Mouse (Mus musculus): ENCODE results near the gene Cope. TPM values are rescaled to one million over a fixed set of nuclear protein-coding genes. Genes with fewer than 3 reads are reported as not detected.

The Cope gene
- polyA plus RNA-seq, 1 experiment = 129 TPM

- Histone ChIP-seq H3K4me1 (ENCODE audit: control insufficient read depth, insufficient read depth, low read length) (peaks cover 4% of the 10 kb centered on the region; the same call in 1 of the 2 replicates), H3K27ac (ENCODE audit: insufficient read depth, low read length) (no peak overlapping the region), H3K4me3 (ENCODE audit: insufficient read depth, low read length) (no peak overlapping the region)
- TF ChIP-seq CTCF (IDR thresholded peaks at IDR 0.05; ENCODE audit: borderline replicate concordance, insufficient read depth, low read length) (no peak), POLR2A (IDR thresholded peaks at IDR 0.05; ENCODE audit: low read depth, low read length) (no peak)
Observed at GRCm38 (mm10) chr8:70300881-70301280, 1.4 kb upstream of the Cope start.

GRCm38 (mm10) chr8:70302901-70303300 lies 583 bp downstream of the Cope start:
- TF ChIP-seq POLR2A (IDR thresholded peaks at IDR 0.05; ENCODE audit: low read depth, low read length) = no peak
- no peak for TF ChIP-seq CTCF (IDR thresholded peaks at IDR 0.05; ENCODE audit: borderline replicate concordance, insufficient read depth, low read length)
- Histone ChIP-seq H3K27ac (ENCODE audit: insufficient read depth, low read length) (peak overlapping the region; percentile 78), H3K4me1 (ENCODE audit: control insufficient read depth, insufficient read depth, low read length) (peaks cover 4% of the 10 kb centered on the region; the same call in 1 of the 2 replicates), H3K4me3 (ENCODE audit: insufficient read depth, low read length) (peak overlapping the region; percentile 96)

DNA sequence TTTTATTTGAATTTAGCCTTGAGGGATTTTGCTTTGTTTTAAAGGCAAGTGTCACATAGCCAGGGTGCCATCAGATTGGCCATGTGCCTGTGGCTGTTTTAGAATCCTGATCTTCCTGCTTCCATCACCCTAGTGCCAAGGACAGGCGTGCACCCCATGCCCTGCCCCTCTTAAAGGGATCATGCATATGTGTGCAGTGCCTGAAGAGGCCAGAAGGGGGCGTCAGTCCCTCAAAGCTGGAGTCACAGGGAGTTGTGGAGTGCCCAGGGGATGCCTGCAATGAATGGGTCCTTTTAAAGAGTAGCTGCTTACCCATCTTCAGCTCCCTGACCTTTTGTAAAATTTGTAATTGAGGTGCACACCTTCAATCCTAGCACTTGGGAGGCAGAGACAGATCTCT lies 7.0 kb downstream of the Cope start:
- no peaks in the 10 kb centered on the region for H3K4me1 ChIP-seq (ENCODE audit: control insufficient read depth, insufficient read depth, low read length)
- no peak overlapping the region for H3K4me3 ChIP-seq (ENCODE audit: insufficient read depth, low read length)
- TF ChIP-seq CTCF (IDR thresholded peaks at IDR 0.05; ENCODE audit: borderline replicate concordance, insufficient read depth, low read length) (peak; percentile 67; the same call in 1 of the 2 replicates), POLR2A (IDR thresholded peaks at IDR 0.05; ENCODE audit: low read depth, low read length) (no peak)
- H3K27ac ChIP-seq (ENCODE audit: insufficient read depth, low read length) = no peak overlapping the region

DNA sequence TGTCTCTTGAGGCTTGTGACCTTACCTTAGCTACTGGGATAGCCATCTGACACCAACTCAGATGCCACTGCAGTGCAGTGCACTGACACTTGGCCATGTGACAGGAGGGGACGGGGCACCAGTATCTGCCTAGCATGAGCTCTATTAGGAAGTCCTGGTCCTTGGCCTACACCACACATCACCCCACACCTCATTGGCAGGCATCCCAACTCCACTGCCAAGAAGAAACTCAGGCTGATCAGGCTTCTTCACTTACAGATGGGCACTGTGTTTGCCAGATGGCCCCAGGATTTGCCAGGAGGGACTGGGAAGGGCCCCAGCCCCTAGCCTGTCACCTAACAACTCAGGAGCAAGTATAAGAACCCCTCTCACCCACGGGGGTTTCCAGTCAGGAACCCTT lies 11.1 kb downstream of the Cope start:
- Histone ChIP-seq H3K27ac (ENCODE audit: insufficient read depth, low read length) (no peak overlapping the region), H3K4me3 (ENCODE audit: insufficient read depth, low read length) (no peak overlapping the region), H3K4me1 (ENCODE audit: control insufficient read depth, insufficient read depth, low read length) (no peaks in the 10 kb centered on the region)
- TF ChIP-seq POLR2A (IDR thresholded peaks at IDR 0.05; ENCODE audit: low read depth, low read length) (no peak), CTCF (IDR thresholded peaks at IDR 0.05; ENCODE audit: borderline replicate concordance, insufficient read depth, low read length) (no peak)

GRCm38 (mm10) chr8:70315624-70316510 lies 13.5 kb downstream of the Cope start, which contains the start of gene Cers1:
TSS of gene Cers1 (plus strand) at chr8:70315775.
- no peaks in the 10 kb centered on the region for H3K4me1 ChIP-seq (ENCODE audit: control insufficient read depth, insufficient read depth, low read length)
- H3K27ac ChIP-seq (ENCODE audit: insufficient read depth, low read length) = no peak within 1 kb of the TSS
- H3K4me3 ChIP-seq (ENCODE audit: insufficient read depth, low read length) = peak within 1 kb of the TSS; percentile 69
- TF ChIP-seq POLR2A (IDR thresholded peaks at IDR 0.05; ENCODE audit: low read depth, low read length) (peak; percentile 60; the same call in 1 of the 2 replicates), CTCF (IDR thresholded peaks at IDR 0.05; ENCODE audit: borderline replicate concordance, insufficient read depth, low read length) (no peak)

DNA sequence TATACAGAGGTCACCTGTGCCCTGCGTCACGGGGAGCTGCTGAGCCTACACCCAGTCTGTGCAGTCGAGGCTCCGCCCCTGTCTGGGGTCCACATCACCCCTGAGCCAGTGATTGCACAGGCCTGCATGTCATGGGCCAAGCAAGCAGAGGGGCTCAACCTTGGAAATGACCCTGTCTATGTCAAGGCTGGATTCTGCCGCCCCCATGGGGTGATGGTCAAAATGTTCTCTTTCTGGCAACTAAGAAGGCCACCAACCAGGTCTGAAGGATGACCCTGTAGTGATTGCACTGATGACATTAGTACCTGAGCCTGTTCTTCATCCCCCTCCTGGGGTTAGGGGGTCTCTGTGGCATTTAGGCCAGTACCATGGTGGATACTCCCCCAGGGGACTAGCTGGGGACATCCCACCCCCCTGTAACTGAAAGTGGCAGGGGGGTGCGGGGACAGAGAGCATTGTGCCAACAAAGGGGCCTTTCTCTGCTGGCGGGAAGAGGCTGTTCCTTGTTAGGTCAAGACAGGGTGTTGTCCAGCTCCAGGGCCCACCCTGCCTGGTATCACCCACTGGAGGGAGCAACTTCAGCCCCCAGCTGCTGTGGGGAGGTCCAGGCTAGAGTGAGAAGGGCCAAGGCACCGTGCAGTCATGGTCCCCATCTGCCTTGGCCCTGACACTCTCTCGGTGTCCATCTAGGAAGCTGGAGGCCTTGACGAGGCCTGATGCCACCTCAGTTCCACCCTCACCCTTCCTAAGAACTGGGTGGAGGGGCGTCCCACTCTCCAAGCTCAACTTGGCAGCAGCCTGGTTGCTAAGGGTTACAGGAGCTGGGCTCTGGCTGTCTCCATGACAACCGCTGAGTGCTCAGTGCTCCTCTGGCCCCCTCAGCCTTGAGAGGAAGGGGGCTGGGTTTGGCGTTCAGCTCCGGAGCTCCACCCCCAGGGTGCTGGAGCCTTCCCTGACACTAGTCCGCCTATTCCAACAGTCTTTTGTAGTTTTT lies 14.5 kb downstream of the Cope start:
- no peak overlapping the region for H3K27ac ChIP-seq (ENCODE audit: insufficient read depth, low read length)
- no peaks in the 10 kb centered on the region for H3K4me1 ChIP-seq (ENCODE audit: control insufficient read depth, insufficient read depth, low read length)
- TF ChIP-seq CTCF (IDR thresholded peaks at IDR 0.05; ENCODE audit: borderline replicate concordance, insufficient read depth, low read length) (no peak), POLR2A (IDR thresholded peaks at IDR 0.05; ENCODE audit: low read depth, low read length) (no peak)
- peak overlapping the region; percentile 69 for H3K4me3 ChIP-seq (ENCODE audit: insufficient read depth, low read length)

DNA sequence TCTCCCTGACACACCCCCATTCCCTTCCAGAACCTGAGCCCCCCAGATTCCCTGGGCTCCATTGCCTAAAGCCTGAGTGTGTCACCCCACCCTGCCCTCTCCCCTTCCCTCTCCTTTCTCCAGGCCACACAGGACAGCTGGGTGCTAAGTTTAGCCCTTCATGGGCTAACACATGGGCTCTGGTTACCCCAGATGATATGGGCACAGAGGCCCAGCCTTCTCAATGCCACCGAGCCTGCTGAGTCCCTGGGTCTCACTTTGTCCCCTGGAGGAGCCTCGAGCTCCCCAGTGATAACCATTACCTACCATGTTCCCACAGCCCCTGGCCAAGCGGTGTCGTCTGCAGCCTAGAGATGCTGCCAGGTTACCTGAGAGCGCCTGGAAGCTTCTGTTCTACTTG lies 15.6 kb downstream of the Cope start:
- Histone ChIP-seq H3K4me1 (ENCODE audit: control insufficient read depth, insufficient read depth, low read length) (no peaks in the 10 kb centered on the region), H3K4me3 (ENCODE audit: insufficient read depth, low read length) (no peak overlapping the region), H3K27ac (ENCODE audit: insufficient read depth, low read length) (no peak overlapping the region)
- TF ChIP-seq POLR2A (IDR thresholded peaks at IDR 0.05; ENCODE audit: low read depth, low read length) (no peak), CTCF (IDR thresholded peaks at IDR 0.05; ENCODE audit: borderline replicate concordance, insufficient read depth, low read length) (no peak)

DNA sequence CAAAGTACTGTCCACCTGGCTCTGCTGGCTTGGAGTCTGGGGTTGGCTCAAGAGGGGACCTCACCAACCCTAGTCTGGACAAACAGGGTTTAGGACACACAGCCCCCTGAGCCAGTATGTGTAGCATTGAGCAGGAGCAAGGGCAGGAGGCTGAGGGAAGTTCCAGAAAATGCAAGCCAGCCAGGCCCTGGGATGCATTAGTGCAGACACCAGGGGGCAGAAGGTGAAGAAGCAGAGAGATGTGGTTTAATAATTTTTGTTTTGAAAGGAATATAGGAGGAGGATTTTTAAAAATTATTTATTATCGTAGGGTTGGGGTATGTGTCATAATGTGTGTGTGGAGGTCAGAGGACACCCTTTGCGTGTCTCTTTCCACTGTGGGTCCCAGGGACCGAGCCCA lies 21.4 kb downstream of the Cope start:
- Histone ChIP-seq H3K27ac (ENCODE audit: insufficient read depth, low read length) (no peak overlapping the region), H3K4me1 (ENCODE audit: control insufficient read depth, insufficient read depth, low read length) (no peaks in the 10 kb centered on the region), H3K4me3 (ENCODE audit: insufficient read depth, low read length) (no peak overlapping the region)
- no peak for TF ChIP-seq POLR2A (IDR thresholded peaks at IDR 0.05; ENCODE audit: low read depth, low read length)
- TF ChIP-seq CTCF (IDR thresholded peaks at IDR 0.05; ENCODE audit: borderline replicate concordance, insufficient read depth, low read length) = no peak; the same call in 1 of the 2 replicates

DNA sequence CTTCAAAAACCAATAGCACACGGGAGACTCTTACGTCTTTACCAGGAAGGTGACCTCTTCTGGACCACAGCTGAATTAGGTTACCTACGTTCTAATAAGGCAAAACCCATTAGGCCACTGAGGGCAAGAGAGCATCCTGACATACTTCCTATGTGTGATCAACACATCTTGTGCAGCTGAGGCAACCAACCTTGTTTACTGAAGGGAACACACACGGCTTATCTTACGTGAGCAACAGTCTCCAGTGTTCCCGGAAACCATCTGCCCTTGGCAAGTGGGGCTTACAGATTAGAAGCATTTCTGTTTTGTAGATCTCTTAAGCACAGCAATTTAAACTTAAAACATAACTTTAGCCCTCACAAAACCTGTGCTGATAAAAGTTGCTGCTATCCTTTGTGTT lies 25.2 kb downstream of the Cope start:
- Histone ChIP-seq H3K4me3 (ENCODE audit: insufficient read depth, low read length) (no peak overlapping the region), H3K27ac (ENCODE audit: insufficient read depth, low read length) (no peak overlapping the region), H3K4me1 (ENCODE audit: control insufficient read depth, insufficient read depth, low read length) (no peaks in the 10 kb centered on the region)
- no peak for TF ChIP-seq POLR2A (IDR thresholded peaks at IDR 0.05; ENCODE audit: low read depth, low read length)
- TF ChIP-seq CTCF (IDR thresholded peaks at IDR 0.05; ENCODE audit: borderline replicate concordance, insufficient read depth, low read length) = no peak
